Mouse (Mus musculus) intestine, embryonic 16.5 days (tissue): ENCODE results near the gene Lsp1. TPM values are rescaled to one million over a fixed set of nuclear protein-coding genes. Genes with fewer than 3 reads are reported as not detected.

Experiments used
- ATAC-seq: fragments of 200-750 bp; cut with Nextera tagmentation; 2 replicates; pipeline ENCODE4 v1.8.0; 2017; ENCODE audit warnings: moderate TSS enrichment, moderate library complexity
- H3K27ac ChIP-seq: fragments of 300-500 bp; sonication (generic); 2 replicates; pipeline ENCODE4 v1.5.1; 2014; ENCODE audit warnings: mild to moderate bottlenecking, low read length
- H3K27me3 ChIP-seq: fragments of 300-500 bp; sonication (generic); replicated peaks from 2 replicates; pipeline ENCODE4 v1.6.1; 2014; ENCODE audit warnings: low read length, control low read depth, mixed read lengths; ENCODE audit not compliant: control insufficient read depth, insufficient read depth
- H3K36me3 ChIP-seq: fragments of 300-500 bp; sonication (generic); 2 replicates; pipeline ENCODE4 v1.6.1; 2014; ENCODE audit warnings: low read length, control low read depth; ENCODE audit not compliant: control insufficient read depth, insufficient read depth
- H3K4me1 ChIP-seq: fragments of 300-500 bp; sonication (generic); 2 replicates; pipeline ENCODE4 v1.6.1; 2014; ENCODE audit warnings: low read length, control low read depth, mixed read lengths; ENCODE audit not compliant: control insufficient read depth, insufficient read depth
- H3K4me2 ChIP-seq: fragments of 300-500 bp; sonication (generic); 2 replicates; pipeline ENCODE4 v1.6.1; 2014; ENCODE audit warnings: low read depth, low read length, control low read depth
- H3K4me3 ChIP-seq: fragments of 300-500 bp; sonication (generic); 2 replicates; pipeline ENCODE4 v1.5.1; 2014; ENCODE audit warnings: mild to moderate bottlenecking, low read length
- H3K9ac ChIP-seq: fragments of 300-500 bp; sonication (generic); 2 replicates; pipeline ENCODE4 v1.6.1; 2014; ENCODE audit warnings: low read depth, low read length
- H3K9me3 ChIP-seq: fragments of 300-500 bp; sonication (generic); 2 replicates; pipeline ENCODE4 v1.6.1; 2016; ENCODE audit warnings: low read length, control low read depth; ENCODE audit not compliant: control insufficient read depth
- WGBS: fragments of 180-500 bp; shearing (Covaris S2); extraction: QIAGEN DNeasy Blood & Tissue Kit; methylation state at CpG from one replicate; pipeline ENCODE4 v1.1.7; 2014; 5-methylcytosine and 5-hydroxymethylcytosine counted together
- polyA plus RNA-seq: library from polyadenylated mRNA; unstranded; fragments of >200 nt; fragmentation: Nextera tagmentation; extraction: Ambion mirVana; gene quantifications from 2 replicates; pipeline ENCODE4 v1.2.1, GENCODE M21; 2015

Lsp1 gene
- polyA plus RNA-seq, 1 experiment from 2014 or later, result 134 TPM

GRCm38 (mm10) chr7:142478001-142478400, 17.4 kb downstream of the Lsp1 start:
- Histone ChIP-seq H3K4me2 (peak overlapping the region; percentile 64), H3K9me3 (no peaks in the 10 kb centered on the region), H3K27ac (peak overlapping the region; percentile 93), H3K36me3 (no peaks in the 10 kb centered on the region), H3K4me3 (peak overlapping the region; percentile 46), H3K27me3 (no peaks in the 10 kb centered on the region), H3K9ac (peak overlapping the region; percentile 76), H3K4me1 (peaks cover 37% of the 10 kb centered on the region)
- WGBS, result 83% methylated on average over 6 of the region's 6 CpGs
- no peak for ATAC-seq

GRCm38 (mm10) chr7:142478574-142478973, 18.0 kb downstream of the Lsp1 start:
- H3K27me3 ChIP-seq, result no peaks in the 10 kb centered on the region

GRCm38 (mm10) chr7:142479307-142479706, 18.7 kb downstream of the Lsp1 start:
- no peaks in the 10 kb centered on the region for H3K36me3 ChIP-seq
- peak overlapping the region; percentile 98; the same call in 1 of the 2 replicates for H3K27ac ChIP-seq
- H3K4me1 ChIP-seq, result peaks cover 42% of the 10 kb centered on the region
- ATAC-seq, result no peak
- H3K4me3 ChIP-seq, result no peak overlapping the region
- H3K9me3 ChIP-seq, result no peaks in the 10 kb centered on the region
- H3K9ac ChIP-seq, result no peak overlapping the region
- H3K27me3 ChIP-seq, result no peaks in the 10 kb centered on the region
- no peak overlapping the region for H3K4me2 ChIP-seq

More at GRCm38 (mm10) chr7:142478574-142478973, 18.0 kb downstream of the Lsp1 start:
- no peak for ATAC-seq
- peak overlapping the region; percentile 46; the same call in 1 of the 2 replicates for H3K4me3 ChIP-seq
- 76% methylated on average over 2 of the region's 2 CpGs for WGBS
- H3K9ac ChIP-seq, result peak overlapping the region; percentile 48
- H3K4me2 ChIP-seq, result peak overlapping the region; percentile 35
- H3K36me3 ChIP-seq, result no peaks in the 10 kb centered on the region
- peaks cover 40% of the 10 kb centered on the region for H3K4me1 ChIP-seq
- H3K27ac ChIP-seq, result peak overlapping the region; percentile 93
- H3K9me3 ChIP-seq, result no peaks in the 10 kb centered on the region

GRCm38 (mm10) chr7:142479886-142480285, 19.3 kb downstream of the Lsp1 start:
- Histone ChIP-seq H3K27ac (peak overlapping the region; percentile 98), H3K4me2 (no peak overlapping the region; the same call in 1 of the 2 replicates), H3K36me3 (no peaks in the 10 kb centered on the region), H3K4me3 (no peak overlapping the region), H3K9me3 (no peaks in the 10 kb centered on the region), H3K4me1 (peaks cover 47% of the 10 kb centered on the region), H3K27me3 (no peaks in the 10 kb centered on the region), H3K9ac (no peak overlapping the region)
- ATAC-seq, result no peak
- 87% methylated on average over 3 of the region's 3 CpGs for WGBS

- peak overlapping the region; percentile 98 for H3K27ac ChIP-seq
- H3K4me3 ChIP-seq, result no peak overlapping the region
- no peak for ATAC-seq
- no peaks in the 10 kb centered on the region for H3K36me3 ChIP-seq
- H3K9me3 ChIP-seq, result no peaks in the 10 kb centered on the region
- H3K27me3 ChIP-seq, result no peaks in the 10 kb centered on the region
- H3K9ac ChIP-seq, result peak overlapping the region; percentile 80
- H3K4me2 ChIP-seq, result peak overlapping the region; percentile 70
- peaks cover 48% of the 10 kb centered on the region for H3K4me1 ChIP-seq
- WGBS, result 84% methylated on average over 3 of the region's 3 CpGs
Observed at GRCm38 (mm10) chr7:142480661-142481060, 20.1 kb downstream of the Lsp1 start.

GRCm38 (mm10) chr7:142481186-142481567, 20.6 kb downstream of the Lsp1 start:
- H3K27me3 ChIP-seq, result no peaks in the 10 kb centered on the region
- H3K4me1 ChIP-seq, result peaks cover 46% of the 10 kb centered on the region
- H3K9ac ChIP-seq, result peak overlapping the region; percentile 80
- peak overlapping the region; percentile 35 for H3K4me3 ChIP-seq
- H3K27ac ChIP-seq, result peak overlapping the region; percentile 98
- no peaks in the 10 kb centered on the region for H3K9me3 ChIP-seq
- H3K4me2 ChIP-seq, result peak overlapping the region; percentile 70
- WGBS, result 9% methylated on average over 5 of the region's 5 CpGs
- peak; percentile 5 for ATAC-seq
- H3K36me3 ChIP-seq, result no peaks in the 10 kb centered on the region

- 4% methylated on average over 22 of the region's 22 CpGs for WGBS
- ATAC-seq, result peak; percentile 74
- H3K4me1 ChIP-seq, result peaks cover 49% of the 10 kb centered on the region
Observed at GRCm38 (mm10) chr7:142481568-142482255, 21.1 kb downstream of the Lsp1 start.

GRCm38 (mm10) chr7:142482256-142482609, 21.6 kb downstream of the Lsp1 start:
- ATAC-seq, result peak; percentile 14
- Histone ChIP-seq H3K9ac (peak overlapping the region; percentile 80), H3K27ac (peak overlapping the region; percentile 98), H3K4me2 (peak overlapping the region; percentile 70), H3K4me3 (0 out of 2 replicates have a peak overlapping the region, but pooled peaks have one; percentile 35), H3K27me3 (no peaks in the 10 kb centered on the region), H3K9me3 (no peaks in the 10 kb centered on the region), H3K4me1 (peaks cover 54% of the 10 kb centered on the region), H3K36me3 (no peaks in the 10 kb centered on the region)
- 17% methylated on average over 6 of the region's 6 CpGs for whole genome bisulfite sequencing

More at GRCm38 (mm10) chr7:142481568-142482255, 21.1 kb downstream of the Lsp1 start:
- H3K9ac ChIP-seq, result peak overlapping the region; percentile 80
- no peaks in the 10 kb centered on the region for H3K9me3 ChIP-seq
- H3K36me3 ChIP-seq, result no peaks in the 10 kb centered on the region
- H3K27ac ChIP-seq, result peak overlapping the region; percentile 98
- H3K4me3 ChIP-seq, result peak overlapping the region; percentile 35
- H3K27me3 ChIP-seq, result no peaks in the 10 kb centered on the region
- peak overlapping the region; percentile 70 for H3K4me2 ChIP-seq

- WGBS, result 37% methylated on average over 11 of the region's 11 CpGs
- H3K4me2 ChIP-seq, result no peak overlapping the region
- H3K27ac ChIP-seq, result peak overlapping the region; percentile 98
- peak overlapping the region; percentile 80 for H3K9ac ChIP-seq
- H3K36me3 ChIP-seq, result no peaks in the 10 kb centered on the region
- H3K4me3 ChIP-seq, result no peak overlapping the region
- peaks cover 59% of the 10 kb centered on the region for H3K4me1 ChIP-seq
- peak; percentile 47 for ATAC-seq
- H3K27me3 ChIP-seq, result no peaks in the 10 kb centered on the region
- no peaks in the 10 kb centered on the region for H3K9me3 ChIP-seq
Observed at GRCm38 (mm10) chr7:142483136-142483535, 22.5 kb downstream of the Lsp1 start.
